ENCODE assay signal across 8 mouse cellular contexts in genomic region chr17:33780431-33780830, GRCm38 (mm10). TPM values are rescaled to one million over a fixed set of nuclear protein-coding genes. Genes with fewer than 3 reads are reported as not detected.
DNase-seq lines count a peak whose midpoint lies in the region; ATAC-seq and TF ChIP-seq lines count a peak whose summit lies in the region.

No protein-coding gene starts in this region.

- no peak overlapping the region for H3K9ac ChIP-seq in forebrain, embryonic 16.5 days (replicated peaks; ENCODE audit: low read depth, low read length)
- peak overlapping the region; percentile 32; the same call in 1 of the 2 replicates for H3K9ac ChIP-seq in intestine, postnatal 0 days (ENCODE audit: low read depth, low read length)
- peak overlapping the region; percentile 42; the same call in 1 of the 2 replicates for H3K9ac ChIP-seq in lung, postnatal 0 days (replicated peaks; ENCODE audit: low read depth)
- peak overlapping the region; percentile 75; the same call in 1 of the 2 replicates for H3K9ac ChIP-seq in stomach, embryonic 16.5 days (ENCODE audit: low read length)

- peak; percentile 56 for DNase-seq in Muller cell, postnatal 12 days (ENCODE audit: inconsistent ontology term)
- peak; percentile 42 for DNase-seq in lung, postnatal 0 days (ENCODE audit: low spot score)
- no peak for DNase-seq in left cerebral cortex, adult 18-20 months (ENCODE audit: low spot score in 2 of 2)

- TF ChIP-seq EP300 in lung, postnatal 0 days (IDR thresholded peaks at IDR 0.05), result no peak

- H3ac ChIP-seq in C2C12 (ENCODE audit: control insufficient read depth, insufficient read length, low read depth), result no peak overlapping the region

- 85% methylated on average over 5 of the region's 5 CpGs for WGBS in forebrain, embryonic 16.5 days
- 73% methylated on average over 5 of the region's 5 CpGs for WGBS in intestine, postnatal 0 days
- WGBS in lung, postnatal 0 days, result 59% methylated on average over 5 of the region's 5 CpGs
- 88% methylated on average over 5 of the region's 5 CpGs for WGBS in stomach, embryonic 16.5 days

- H3K79me3 ChIP-seq in C2C12 (ENCODE audit: low read depth), result peaks cover 15% of the 10 kb centered on the region

- H3K79me2 ChIP-seq in C2C12 (ENCODE audit: control insufficient read depth, insufficient read depth), result peaks cover 51% of the 10 kb centered on the region

- no peak for TF ChIP-seq CTCF in C2C12 (IDR thresholded peaks at IDR 0.05; ENCODE audit: control insufficient read depth, insufficient read depth, insufficient read length)
- TF ChIP-seq CTCF in intestine, postnatal 0 days (IDR thresholded peaks at IDR 0.05; ENCODE audit: low read depth), result no peak
- no peak for TF ChIP-seq CTCF in lung, postnatal 0 days (IDR thresholded peaks at IDR 0.05)

- H3K27me3 ChIP-seq in C2C12 (ENCODE audit: control insufficient read depth, insufficient read depth, insufficient read length), result no peaks in the 10 kb centered on the region
- H3K27me3 ChIP-seq in forebrain, embryonic 16.5 days (replicated peaks; ENCODE audit: control insufficient read depth, insufficient read depth, low read length), result no peaks in the 10 kb centered on the region
- no peaks in the 10 kb centered on the region for H3K27me3 ChIP-seq in intestine, postnatal 0 days (replicated peaks; ENCODE audit: control insufficient read depth, insufficient read depth, low read length)
- no peaks in the 10 kb centered on the region for H3K27me3 ChIP-seq in lung, postnatal 0 days (replicated peaks; ENCODE audit: insufficient read depth, low read length)
- no peaks in the 10 kb centered on the region for H3K27me3 ChIP-seq in stomach, embryonic 16.5 days (ENCODE audit: control insufficient read depth, insufficient read depth, low read length)

- peak overlapping the region; percentile 33; the same call in 1 of the 2 replicates for H3K27ac ChIP-seq in forebrain, embryonic 16.5 days (ENCODE audit: low read length)
- 0 out of 2 replicates have a peak overlapping the region, but pooled peaks have one; percentile 69 for H3K27ac ChIP-seq in intestine, postnatal 0 days (ENCODE audit: low read depth, low read length)
- peak overlapping the region; percentile 89 for H3K27ac ChIP-seq in lung, postnatal 0 days (ENCODE audit: low read length)
- peak overlapping the region; percentile 89 for H3K27ac ChIP-seq in stomach, embryonic 16.5 days (ENCODE audit: low read length)

- H3K4me2 ChIP-seq in forebrain, embryonic 16.5 days (ENCODE audit: low read length), result peak overlapping the region; percentile 79
- H3K4me2 ChIP-seq in intestine, postnatal 0 days (replicated peaks; ENCODE audit: low read depth), result peak overlapping the region; percentile 82
- H3K4me2 ChIP-seq in lung, postnatal 0 days (replicated peaks; ENCODE audit: low read depth, low read length), result peak overlapping the region; percentile 72
- peak overlapping the region; percentile 92 for H3K4me2 ChIP-seq in stomach, embryonic 16.5 days (ENCODE audit: low read depth, low read length)

- H3K4me3 ChIP-seq in C2C12 (ENCODE audit: insufficient read depth, poor library complexity, severe bottlenecking), result peak overlapping the region; percentile 51
- peak overlapping the region; percentile 47; the same call in 1 of the 2 replicates for H3K4me3 ChIP-seq in forebrain, embryonic 16.5 days (replicated peaks; ENCODE audit: low read length)
- peak overlapping the region; percentile 44 for H3K4me3 ChIP-seq in intestine, postnatal 0 days (ENCODE audit: low read depth, low read length)
- peak overlapping the region; percentile 45 for H3K4me3 ChIP-seq in lung, postnatal 0 days (ENCODE audit: low read depth, low read length)
- H3K4me3 ChIP-seq in stomach, embryonic 16.5 days (replicated peaks; ENCODE audit: low read length), result peak overlapping the region; percentile 57

- no peak for ATAC-seq in forebrain, embryonic 16.5 days
- ATAC-seq in intestine, postnatal 0 days, result no peak
- no peak for ATAC-seq in lung, postnatal 0 days
- no peak for ATAC-seq in stomach, embryonic 16.5 days (ENCODE audit: insufficient read depth, low FRiP score)
- no peak for ATAC-seq in frontal cortex, adult (ENCODE audit: low TSS enrichment)

- peaks cover 26% of the 10 kb centered on the region for H3K4me1 ChIP-seq in forebrain, embryonic 16.5 days (replicated peaks; ENCODE audit: control insufficient read depth, insufficient read depth, low read length)
- peaks cover 18% of the 10 kb centered on the region for H3K4me1 ChIP-seq in intestine, postnatal 0 days (replicated peaks; ENCODE audit: control insufficient read depth, insufficient read depth, low read length)
- peaks cover 25% of the 10 kb centered on the region for H3K4me1 ChIP-seq in lung, postnatal 0 days (ENCODE audit: insufficient read depth, low read depth, low read length)
- H3K4me1 ChIP-seq in stomach, embryonic 16.5 days (ENCODE audit: control insufficient read depth, insufficient read depth, low read length), result peaks cover 49% of the 10 kb centered on the region

- H3K36me3 ChIP-seq in C2C12 (ENCODE audit: control insufficient read depth, insufficient read depth), result peaks cover 35% of the 10 kb centered on the region
- H3K36me3 ChIP-seq in forebrain, embryonic 16.5 days (ENCODE audit: control insufficient read depth, insufficient read depth), result no peaks in the 10 kb centered on the region
- H3K36me3 ChIP-seq in intestine, postnatal 0 days (ENCODE audit: control insufficient read depth, insufficient read depth), result peaks cover 22% of the 10 kb centered on the region; the same call in 1 of the 2 replicates
- H3K36me3 ChIP-seq in lung, postnatal 0 days (ENCODE audit: insufficient read depth, low read length), result no peaks in the 10 kb centered on the region
- H3K36me3 ChIP-seq in stomach, embryonic 16.5 days (ENCODE audit: control insufficient read depth, insufficient read depth, low read length), result no peaks in the 10 kb centered on the region

- no peaks in the 10 kb centered on the region for H3K9me3 ChIP-seq in forebrain, embryonic 16.5 days (ENCODE audit: control insufficient read depth, low read length)
- no peaks in the 10 kb centered on the region for H3K9me3 ChIP-seq in intestine, postnatal 0 days (ENCODE audit: control insufficient read depth)
- H3K9me3 ChIP-seq in lung, postnatal 0 days (ENCODE audit: low read length), result no peaks in the 10 kb centered on the region
- no peaks in the 10 kb centered on the region for H3K9me3 ChIP-seq in stomach, embryonic 16.5 days (replicated peaks; ENCODE audit: control insufficient read depth, low read length)

TF ChIP-seq in C2C12, 6 proteins besides CTCF, POLR2A, EP300 and RAD21:
- TF ChIP-seq CEBPB (IDR thresholded peaks at IDR 0.05; ENCODE audit: low read depth) (peak; percentile 50), USF1 (IDR thresholded peaks at IDR 0.05; ENCODE audit: low read depth) (no peak), MYOG (IDR thresholded peaks at IDR 0.05; ENCODE audit: control insufficient read depth, extremely low read depth, insufficient read length) (no peak), MYOD1 (IDR thresholded peaks at IDR 0.05; ENCODE audit: control insufficient read depth, insufficient read length, low read depth) (peak; percentile 65), FOSL1 (IDR thresholded peaks at IDR 0.05; ENCODE audit: insufficient read depth, low read length, poor library complexity, severe bottlenecking) (no peak)

RNA-seq across cellular contexts. Expression of gene Angptl4, which starts 1.2 kb away (rescaled TPM):
- polyA plus RNA-seq in C2C12 (2012; fragmentation: generic; extraction: Trizol), result 212 TPM
- 15.5 and 16.2 TPM in 2 replicates for polyA plus RNA-seq in forebrain, embryonic 16.5 days (2015; fragmentation: Nextera tagmentation; extraction: Ambion mirVana)
- 26.7 and 33.5 TPM in 2 replicates for polyA plus RNA-seq in intestine, postnatal 0 days (2015; fragmentation: Nextera tagmentation; extraction: Ambion mirVana)
- 125 and 137 TPM in 2 replicates for polyA plus RNA-seq in lung, postnatal 0 days (2015; fragmentation: Nextera tagmentation; extraction: Ambion mirVana)
- polyA plus RNA-seq in stomach, embryonic 16.5 days (2015; fragmentation: Nextera tagmentation; extraction: Ambion mirVana), result 25.8 and 30.7 TPM in 2 replicates
- total RNA-seq in left cerebral cortex, adult 18-20 months (2021), result 1 to 10 TPM; 1.4 to 2.2 TPM

RNA-seq across cellular contexts. Expression of gene Rab11b, which starts 20.1 kb away (rescaled TPM):
- polyA plus RNA-seq in C2C12 (2012; fragmentation: generic; extraction: Trizol), result 97.3 TPM
- polyA plus RNA-seq in forebrain, embryonic 16.5 days (2015; fragmentation: Nextera tagmentation; extraction: Ambion mirVana), result 411 and 469 TPM in 2 replicates
- polyA plus RNA-seq in intestine, postnatal 0 days (2015; fragmentation: Nextera tagmentation; extraction: Ambion mirVana), result 157 and 160 TPM in 2 replicates
- polyA plus RNA-seq in lung, postnatal 0 days (2015; fragmentation: Nextera tagmentation; extraction: Ambion mirVana), result 258 and 279 TPM in 2 replicates
- 212 and 237 TPM in 2 replicates for polyA plus RNA-seq in stomach, embryonic 16.5 days (2015; fragmentation: Nextera tagmentation; extraction: Ambion mirVana)
- 100 to 1,000 TPM; 359 to 382 TPM for total RNA-seq in left cerebral cortex, adult 18-20 months (2021)

RNA-seq across cellular contexts. Expression of gene Kank3, which starts 29.9 kb away (rescaled TPM):
- 5.0 TPM for polyA plus RNA-seq in C2C12 (2012; fragmentation: generic; extraction: Trizol)
- polyA plus RNA-seq in forebrain, embryonic 16.5 days (2015; fragmentation: Nextera tagmentation; extraction: Ambion mirVana), result 40.5 and 45.4 TPM in 2 replicates
- 14.8 and 14.9 TPM in 2 replicates for polyA plus RNA-seq in intestine, postnatal 0 days (2015; fragmentation: Nextera tagmentation; extraction: Ambion mirVana)
- 186 and 211 TPM in 2 replicates for polyA plus RNA-seq in lung, postnatal 0 days (2015; fragmentation: Nextera tagmentation; extraction: Ambion mirVana)
- 24.8 and 29.0 TPM in 2 replicates for polyA plus RNA-seq in stomach, embryonic 16.5 days (2015; fragmentation: Nextera tagmentation; extraction: Ambion mirVana)
- 10 to 100 TPM; 27.5 to 32.7 TPM for total RNA-seq in left cerebral cortex, adult 18-20 months (2021)

RNA-seq across cellular contexts. Expression of gene Rps28, which starts 43.9 kb away (rescaled TPM):
- 8,619 TPM for polyA plus RNA-seq in C2C12 (2012; fragmentation: generic; extraction: Trizol)
- polyA plus RNA-seq in forebrain, embryonic 16.5 days (2015; fragmentation: Nextera tagmentation; extraction: Ambion mirVana), result 480 and 560 TPM in 2 replicates
- 831 and 858 TPM in 2 replicates for polyA plus RNA-seq in intestine, postnatal 0 days (2015; fragmentation: Nextera tagmentation; extraction: Ambion mirVana)
- polyA plus RNA-seq in lung, postnatal 0 days (2015; fragmentation: Nextera tagmentation; extraction: Ambion mirVana), result 906 and 1,023 TPM in 2 replicates
- polyA plus RNA-seq in stomach, embryonic 16.5 days (2015; fragmentation: Nextera tagmentation; extraction: Ambion mirVana), result 740 and 935 TPM in 2 replicates
- total RNA-seq in left cerebral cortex, adult 18-20 months (2021), result 100 to 1,000 TPM; 702 to 765 TPM

RNA-seq across cellular contexts. Expression of gene Ndufa7, which starts 43.9 kb away (rescaled TPM):
- 493 TPM for polyA plus RNA-seq in C2C12 (2012; fragmentation: generic; extraction: Trizol)
- 386 and 402 TPM in 2 replicates for polyA plus RNA-seq in forebrain, embryonic 16.5 days (2015; fragmentation: Nextera tagmentation; extraction: Ambion mirVana)
- 503 and 513 TPM in 2 replicates for polyA plus RNA-seq in intestine, postnatal 0 days (2015; fragmentation: Nextera tagmentation; extraction: Ambion mirVana)
- 455 and 501 TPM in 2 replicates for polyA plus RNA-seq in lung, postnatal 0 days (2015; fragmentation: Nextera tagmentation; extraction: Ambion mirVana)
- 442 and 446 TPM in 2 replicates for polyA plus RNA-seq in stomach, embryonic 16.5 days (2015; fragmentation: Nextera tagmentation; extraction: Ambion mirVana)
- 100 to 1,000 TPM; 194 to 196 TPM for total RNA-seq in left cerebral cortex, adult 18-20 months (2021)

Comparison
In these comparisons a context has a peak if more than half of its experiments do, and no peak if none do; other contexts are left out.
1. DNase-seq: peak in Muller cell, postnatal 12 days (single experiment) and lung, postnatal 0 days (single experiment); none in left cerebral cortex, adult 18-20 months (0 of 2).
2. H3K27ac ChIP-seq: peak in every context shown above with its lines; median percentile 89 in lung, postnatal 0 days; 89 in stomach, embryonic 16.5 days; 69 in intestine, postnatal 0 days; 33 in forebrain, embryonic 16.5 days.
3. Peak in every context shown above with its lines, with median percentiles within 50 percentile points of each other: H3K4me3 ChIP-seq and H3K4me2 ChIP-seq.